Mouse (Mus musculus) gastrocnemius, postnatal 14 days (tissue): ENCODE results near the gene Krtap1-5. TPM values are rescaled to one million over a fixed set of nuclear protein-coding genes. Genes with fewer than 3 reads are reported as not detected.
"Not testable (repeated sequence)": the region's sequence is repeated elsewhere in the genome, so short reads cannot be mapped to it uniquely, and the experiment has no call there.

Experiments
- DNase-seq: peaks from one replicate; pipeline ENCODE4 v3.0.0; 2021; ENCODE audit warnings: mixed read lengths
- intact Hi-C: fragments of 180-260 bp; cut with DNase I; formaldehyde crosslinking; loops from one replicate; pipeline ENCODE4 v1.15.1; 2025; ENCODE audit warnings: low total_unique reads
- long read RNA-seq, 2 experiments: library from polyadenylated mRNA; stranded (forward); transcript quantifications; one replicate each; pipeline ENCODE4 v2.0.0; 2021
- total RNA-seq, 2 experiments: library from RNA; stranded (reverse); gene quantifications; 2 replicates each; pipeline ENCODE4 v1.2.3; 2021

The Krtap1-5 gene
- total RNA-seq: not detected
- long read RNA-seq, experiment 1: 0 reads
- long read RNA-seq, experiment 2: 0 reads

- no peak for DNase-seq
- intact Hi-C loops: no loop called here
Measured at GRCm38 (mm10) chr11:99580636-99581035, at the start of gene Krtap1-5. TSS of gene Krtap1-5 (minus strand) at chr11:99581016.

DNA sequence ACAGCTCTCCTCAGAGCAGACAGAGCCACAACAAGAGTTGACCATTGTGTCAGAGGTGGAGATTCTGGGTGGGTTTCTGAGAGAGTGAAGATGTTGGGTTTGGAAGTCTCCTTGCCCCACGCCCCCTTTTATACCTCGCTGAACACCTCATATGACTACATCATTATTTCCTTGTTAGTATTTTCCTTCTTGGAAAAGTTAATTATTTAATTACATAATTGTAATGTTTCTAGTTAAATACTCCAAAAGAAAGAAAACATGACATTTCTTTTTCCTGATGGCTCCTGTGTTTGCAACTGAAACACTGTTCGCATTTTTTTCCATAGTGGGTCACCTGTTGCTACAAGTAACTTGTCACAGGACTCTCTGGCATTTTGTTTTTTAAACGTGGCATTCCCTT is 47.3 kb upstream of the Krtap1-5 start, which contains the start of gene Krtap4-1:
Gene Krtap4-1 (minus strand): TSS at position 101 of the 400 bp plus-strand sequence.
- no peak for DNase-seq
- intact Hi-C loops: no loop called here

GRCm38 (mm10) chr11:99620335-99620734 is 39.5 kb upstream of the Krtap1-5 start, which contains the start of gene Gm11562:
TSS of gene Gm11562 (minus strand) at chr11:99620435.
- DNase-seq: no peak
- intact Hi-C loops: no loop called here

GRCm38 (mm10) chr11:99614796-99615363 is 34.1 kb upstream of the Krtap1-5 start, which contains the start of gene Krtap2-4:
TSS of gene Krtap2-4 (minus strand) at chr11:99614846.
- intact Hi-C loops: no loop called here

DNA sequence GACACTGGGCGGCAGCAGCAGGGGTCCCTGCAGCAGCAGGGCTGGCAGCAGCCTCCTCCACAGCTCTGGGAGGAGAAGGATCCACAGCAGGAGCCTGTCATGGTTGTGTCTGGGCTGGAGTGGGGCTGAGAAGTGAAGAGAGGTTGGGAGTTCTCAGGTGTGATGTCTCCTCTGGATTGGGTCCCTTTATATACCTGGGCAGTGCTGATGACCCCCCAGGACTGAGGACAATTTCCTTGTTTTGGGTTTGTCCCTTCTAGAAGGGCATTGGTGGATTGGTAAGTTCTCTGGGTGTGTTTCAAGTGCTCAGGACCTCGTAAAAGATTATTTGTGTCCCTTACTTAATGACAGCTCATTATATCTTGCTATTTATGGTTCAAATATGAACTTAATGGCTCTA is 29.3 kb upstream of the Krtap1-5 start, which contains the start of gene Gm11937:
Gene Gm11937 (minus strand): TSS at position 101 of the 400 bp plus-strand sequence.
- DNase-seq, intact Hi-C loops: not testable (repeated sequence)

More at GRCm38 (mm10) chr11:99614796-99615363, 34.1 kb upstream of the Krtap1-5 start, which contains the start of gene Krtap2-4:
- DNase-seq: no peak

DNA sequence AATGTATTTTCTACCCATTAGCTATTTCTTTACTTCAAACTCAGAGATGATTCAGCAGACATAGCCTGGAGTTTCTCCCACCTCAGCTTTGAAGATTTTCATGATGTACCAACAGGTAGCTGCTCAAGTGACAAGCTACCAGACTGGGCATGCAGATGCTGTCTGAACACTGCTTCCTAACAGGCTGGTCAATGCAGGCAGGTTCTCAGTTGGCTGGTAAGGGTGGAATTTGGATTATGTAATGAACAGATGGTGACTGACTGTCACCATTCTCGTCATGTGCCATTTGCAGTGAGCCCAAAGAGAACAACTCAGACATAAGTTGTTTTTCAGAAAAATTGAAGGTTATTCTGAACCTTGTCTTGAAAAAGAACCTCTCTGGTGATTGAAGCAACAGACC is 28.3 kb upstream of the Krtap1-5 start:
- intact Hi-C loops: no loop called here
- DNase-seq: no peak

DNA sequence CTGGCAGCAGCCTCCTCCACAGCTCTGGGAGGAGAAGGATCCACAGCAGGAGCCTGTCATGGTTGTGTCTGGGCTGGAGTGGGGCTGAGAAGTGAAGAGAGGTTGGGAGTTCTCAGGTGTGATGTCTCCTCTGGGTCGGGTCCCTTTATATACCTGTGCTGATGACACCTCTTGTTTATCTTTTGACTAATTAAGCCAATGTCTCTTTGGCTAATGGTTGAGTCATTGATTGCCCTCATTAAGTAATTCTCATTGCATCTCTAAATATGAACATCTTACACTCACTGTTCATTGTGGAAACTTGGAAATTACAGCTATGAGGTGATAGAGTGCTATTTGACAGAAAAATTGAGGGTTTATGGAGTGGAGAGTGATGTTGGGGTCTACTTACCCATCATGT is 22.4 kb upstream of the Krtap1-5 start, which contains the start of gene Gm11938:
Gene Gm11938 (minus strand): TSS at position 101 of the 400 bp plus-strand sequence.
- intact Hi-C loops, DNase-seq: not testable (repeated sequence)

GRCm38 (mm10) chr11:99597742-99598141 is 16.9 kb upstream of the Krtap1-5 start, which contains the start of gene Krtap9-3:
TSS of gene Krtap9-3 (minus strand) at chr11:99598105.
- DNase-seq, intact Hi-C loops: not testable (repeated sequence)

GRCm38 (mm10) chr11:99590981-99591380 is 10.2 kb upstream of the Krtap1-5 start, which contains the start of gene Krtap1-3:
TSS of gene Krtap1-3 (minus strand) at chr11:99591339.
- DNase-seq: no peak
- intact Hi-C loops: no loop called here

DNA sequence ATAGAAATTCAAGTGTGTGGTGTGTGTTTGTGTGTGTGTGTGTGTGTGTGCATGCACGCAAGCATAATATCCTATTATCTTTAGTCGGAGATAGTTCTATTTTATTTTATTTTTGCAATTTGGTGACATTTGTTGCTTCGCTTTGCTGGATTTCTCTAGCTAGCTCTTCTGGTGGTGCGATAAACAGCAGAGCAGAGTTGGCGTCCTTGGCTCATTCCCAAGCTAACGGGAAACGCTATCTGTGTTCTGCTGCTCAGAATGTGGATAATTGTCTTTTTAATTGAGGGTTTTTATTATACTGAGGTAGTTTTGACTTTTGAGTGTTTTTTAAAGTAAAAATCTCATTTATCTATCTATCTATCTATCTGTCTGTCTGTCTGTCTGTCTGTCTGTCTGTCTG is 4.3 kb upstream of the Krtap1-5 start:
- intact Hi-C loops: no loop called here
- DNase-seq: no peak

GRCm38 (mm10) chr11:99583245-99583704 is 2.5 kb upstream of the Krtap1-5 start, which contains the start of gene Krtap1-4:
TSS of gene Krtap1-4 (minus strand) at chr11:99583654.
- intact Hi-C loops: no loop called here
- DNase-seq: no peak

- no peak for DNase-seq
- intact Hi-C loops: no loop called here
Measured at GRCm38 (mm10) chr11:99581564-99581963, 748 bp upstream of the Krtap1-5 start.

- no peak for DNase-seq
Measured at GRCm38 (mm10) chr11:99581051-99581450, 235 bp upstream of the Krtap1-5 start.

DNA sequence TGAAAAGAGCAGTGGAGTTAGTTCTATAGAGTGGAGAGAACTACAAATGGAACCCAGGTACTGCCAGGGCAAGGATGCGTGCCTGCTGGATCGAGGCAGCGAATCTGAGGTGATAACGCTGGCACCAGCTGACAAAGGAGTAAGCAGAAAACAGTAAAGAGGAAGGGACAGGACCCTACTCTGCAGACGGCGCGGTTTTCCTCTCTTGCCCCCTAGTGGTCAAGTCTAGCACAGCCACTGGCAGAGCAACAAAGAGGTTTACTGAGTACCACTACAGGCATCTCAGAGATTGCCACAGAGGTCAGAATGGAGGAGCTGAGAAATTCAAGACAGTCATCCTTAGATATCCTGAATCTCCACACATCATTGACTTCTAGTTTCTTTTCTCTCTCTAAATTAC is 6.7 kb downstream of the Krtap1-5 start:
- DNase-seq: peak; percentile 52
- intact Hi-C loops: no loop called here

More at GRCm38 (mm10) chr11:99581051-99581450, 235 bp upstream of the Krtap1-5 start:
- intact Hi-C loops: no loop called here

DNA sequence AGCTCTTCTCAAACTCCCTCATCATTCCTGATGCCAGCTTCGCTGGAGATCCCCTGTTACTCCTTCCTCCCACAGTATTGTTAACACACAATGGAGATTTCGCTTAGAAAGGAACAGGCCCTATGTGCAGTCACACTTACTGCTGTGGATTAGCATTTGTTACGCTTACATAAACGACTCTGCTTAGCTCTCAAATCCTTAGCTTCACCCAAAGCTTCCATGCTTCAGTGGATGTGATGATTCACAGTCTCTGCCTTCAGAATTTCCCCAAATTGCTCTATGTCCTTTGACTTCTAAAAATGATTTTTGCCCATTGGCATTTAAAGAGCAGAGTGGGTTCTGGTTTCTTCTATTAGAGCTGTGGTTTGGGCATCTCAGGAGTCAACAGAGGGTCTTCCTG is 7.7 kb downstream of the Krtap1-5 start:
- no peak for DNase-seq
- intact Hi-C loops: no loop called here

DNA sequence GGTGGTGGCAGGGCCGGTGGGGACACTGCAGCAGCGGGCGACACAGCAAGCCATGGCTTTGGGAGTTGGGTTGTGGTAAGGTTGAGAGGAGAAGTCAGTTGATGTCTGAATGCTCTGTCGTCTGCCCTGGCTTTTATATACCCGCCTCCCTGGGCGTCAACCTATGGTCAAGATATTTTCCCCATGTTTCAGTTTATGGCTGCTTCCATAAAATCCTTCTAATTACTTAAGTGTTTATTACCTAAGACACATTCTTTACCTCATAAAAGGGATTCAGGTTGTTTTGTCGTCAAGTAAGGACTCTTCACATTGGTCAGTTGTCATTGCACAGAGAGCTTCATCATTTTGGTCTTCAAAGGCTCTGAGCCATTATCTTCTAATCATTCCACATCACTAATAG is 14.3 kb downstream of the Krtap1-5 start, which contains the start of gene Krtap3-1:
Gene Krtap3-1 (minus strand): TSS at position 101 of the 400 bp plus-strand sequence.
- no peak for DNase-seq
- intact Hi-C loops: no loop called here

DNA sequence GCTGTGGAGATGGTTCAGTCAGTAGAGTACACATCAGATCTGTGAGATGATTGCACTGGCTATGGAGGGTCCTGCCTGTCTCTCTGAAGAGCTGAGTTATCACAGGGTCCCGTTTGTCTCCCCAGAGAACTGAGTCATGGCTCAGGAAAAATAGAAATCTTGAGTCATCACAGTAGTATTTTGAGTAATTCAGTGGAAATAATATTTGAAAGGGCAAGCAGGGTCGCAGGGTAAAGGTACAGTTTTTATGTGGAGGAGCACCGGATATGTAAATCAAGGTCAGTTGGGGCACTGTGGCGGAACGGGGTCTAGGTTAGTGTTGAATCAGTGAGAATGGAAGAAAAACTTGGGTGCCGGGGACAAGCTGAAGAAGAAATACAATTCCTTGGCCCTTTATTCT is 18.2 kb downstream of the Krtap1-5 start:
- no peak for DNase-seq
- intact Hi-C loops: no loop called here

- DNase-seq: no peak
- intact Hi-C loops: no loop called here
Measured at GRCm38 (mm10) chr11:99559366-99559765, 21.4 kb downstream of the Krtap1-5 start, which contains the start of gene Gm11939. TSS of gene Gm11939 (minus strand) at chr11:99559466.

DNA sequence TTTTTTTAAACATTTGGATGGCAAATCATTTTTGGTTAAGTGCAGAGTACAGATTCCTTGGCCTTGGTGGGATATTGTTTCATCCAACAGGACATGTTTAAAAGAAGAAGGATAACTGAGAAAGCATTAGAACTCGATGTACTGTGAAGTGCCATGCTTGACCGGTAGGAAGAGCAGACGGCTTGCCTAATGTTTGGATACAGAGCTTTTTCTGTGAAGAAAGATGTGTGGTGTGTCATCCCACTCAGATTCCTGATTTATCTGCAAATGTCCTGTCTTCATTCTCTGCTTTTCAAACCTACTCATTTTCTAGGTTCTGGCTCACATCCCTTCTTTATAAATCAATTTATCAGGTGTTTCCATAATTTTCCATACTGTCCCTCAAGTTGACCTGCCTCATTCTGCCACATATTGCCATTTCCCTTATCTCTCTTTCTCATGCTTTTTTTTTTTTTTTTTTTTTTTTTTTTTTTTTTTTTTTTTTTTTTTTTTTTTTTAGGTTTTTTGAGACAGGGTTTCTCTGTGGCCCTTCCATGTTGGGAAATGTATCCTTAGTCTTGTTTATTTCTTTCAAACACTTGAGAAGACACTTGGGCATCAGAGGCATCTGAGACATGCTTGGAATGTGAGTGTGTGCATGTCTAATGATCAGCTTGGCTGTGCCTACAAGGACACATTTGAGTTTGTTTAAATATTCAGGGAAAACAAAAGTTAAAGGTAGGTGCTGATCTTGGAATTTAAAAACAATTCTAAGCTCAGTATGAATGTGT is 22.7 kb downstream of the Krtap1-5 start:
- intact Hi-C loops: no loop called here

GRCm38 (mm10) chr11:99556753-99557152 is 24.1 kb downstream of the Krtap1-5 start, which contains the start of gene Krtap3-2:
TSS of gene Krtap3-2 (minus strand) at chr11:99556853.
- intact Hi-C loops: no loop called here
- DNase-seq: no peak

More for the DNA sequence above, 22.7 kb downstream of the Krtap1-5 start:
- DNase-seq: no peak
